Mouse (Mus musculus) liver, postnatal 0 days (tissue): ENCODE results near the gene Lin9. TPM values are rescaled to one million over a fixed set of nuclear protein-coding genes. Genes with fewer than 3 reads are reported as not detected.
A peak's percentile ranks its signal among the peaks of the same experiment; 100 is the strongest.

Experiments
- ATAC-seq: fragments of 200-750 bp; cut with Nextera tagmentation; 2 replicates; pipeline ENCODE4 v1.8.0; 2017; ENCODE audit warnings: mild to moderate bottlenecking, moderate library complexity
- DNase-seq: peaks from one replicate; pipeline ENCODE4 v3.0.0-alpha.2; 2016
- H3K27ac ChIP-seq: fragments of 300-500 bp; sonication (generic); 2 replicates; pipeline ENCODE4 v1.5.1; 2014; ENCODE audit warnings: antibody characterized with exemption, moderate library complexity, mild to moderate bottlenecking, low read depth
- H3K27me3 ChIP-seq: fragments of 300-500 bp; sonication (generic); 2 replicates; pipeline ENCODE4 v1.6.1; 2014; ENCODE audit warnings: low read length, control low read depth, mixed read lengths; ENCODE audit not compliant: insufficient read depth
- H3K36me3 ChIP-seq: fragments of 300-500 bp; sonication (generic); replicated peaks from 2 replicates; pipeline ENCODE4 v1.6.1; 2014; ENCODE audit warnings: mild to moderate bottlenecking, control low read depth, low read length, moderate library complexity, mixed read lengths; ENCODE audit not compliant: insufficient read depth
- H3K4me1 ChIP-seq: fragments of 300-500 bp; sonication (generic); 2 replicates; pipeline ENCODE4 v1.6.1; 2014; ENCODE audit warnings: antibody characterized with exemption, mild to moderate bottlenecking, control low read depth; ENCODE audit not compliant: insufficient read depth
- H3K4me2 ChIP-seq: fragments of 300-500 bp; sonication (generic); 2 replicates; pipeline ENCODE4 v1.6.1; 2014; ENCODE audit warnings: low read depth, mild to moderate bottlenecking, low read length, moderate library complexity, mixed read lengths
- H3K4me3 ChIP-seq: fragments of 300-500 bp; sonication (generic); 2 replicates; pipeline ENCODE4 v1.5.1; 2014; ENCODE audit warnings: low read depth, low read length
- H3K9ac ChIP-seq: fragments of 300-500 bp; sonication (generic); replicated peaks from 2 replicates; pipeline ENCODE4 v1.6.1; 2014; ENCODE audit warnings: mild to moderate bottlenecking, moderate library complexity
- H3K9me3 ChIP-seq: fragments of 300-500 bp; sonication (generic); 2 replicates; pipeline ENCODE4 v1.6.1; 2016; ENCODE audit warnings: mild to moderate bottlenecking, control low read depth, low read length, mixed read lengths
- CTCF ChIP-seq: sonication (generic); IDR thresholded peaks from 2 replicates; pipeline ENCODE4 v1.5.1; 2016; ENCODE audit warnings: antibody characterized with exemption, low read depth
- EP300 ChIP-seq: IDR thresholded peaks from 2 replicates; pipeline ENCODE4 v1.6.1; 2016; ENCODE audit warnings: antibody characterized with exemption, low read depth, mild to moderate bottlenecking
- WGBS: fragments of 180-500 bp; shearing (Covaris S2); extraction: QIAGEN DNeasy Blood & Tissue Kit; methylation state at CpG from one replicate; pipeline ENCODE4 v1.1.7; 2014; ENCODE audit not compliant: insufficient replicate concordance; 5-methylcytosine and 5-hydroxymethylcytosine counted together
- polyA plus RNA-seq: library from polyadenylated mRNA; unstranded; fragments of >200 nt; fragmentation: Nextera tagmentation; extraction: Ambion mirVana; gene quantifications from 2 replicates; pipeline ENCODE4 v1.2.1, GENCODE M21; 2015

Gene Lin9
- polyA plus RNA-seq = 5.2 and 6.4 TPM in 2 replicates

- Histone ChIP-seq H3K9ac (peak within 1 kb of the TSS; percentile 97), H3K4me3 (peak within 1 kb of the TSS; percentile 95), H3K36me3 (no peaks in the 10 kb centered on the region), H3K4me1 (peaks cover 11% of the 10 kb centered on the region), H3K9me3 (no peaks in the 10 kb centered on the region), H3K27me3 (no peaks in the 10 kb centered on the region), H3K4me2 (peak within 1 kb of the TSS; percentile 95), H3K27ac (peak within 1 kb of the TSS; percentile 84)
- DNase-seq = peak; percentile 95
- ATAC-seq = peak; percentile 93
- WGBS = 3% methylated on average over 36 of the region's 47 CpGs
- TF ChIP-seq CTCF = no peak
- TF ChIP-seq EP300 = no peak
Observed at GRCm38 (mm10) chr1:180641137-180641517, at the start of gene Lin9. Gene Lin9 (plus strand): TSS chr1:180641150.

GRCm38 (mm10) chr1:180600578-180600977 is 40.4 kb upstream of the Lin9 start:
- Histone ChIP-seq H3K4me1 (no peaks in the 10 kb centered on the region), H3K4me2 (no peak overlapping the region), H3K36me3 (peaks cover 51% of the 10 kb centered on the region), H3K4me3 (no peak overlapping the region), H3K27ac (no peak overlapping the region), H3K9ac (no peak overlapping the region), H3K27me3 (no peaks in the 10 kb centered on the region), H3K9me3 (no peaks in the 10 kb centered on the region)
- no peak for TF ChIP-seq CTCF
- no peak for TF ChIP-seq EP300
- ATAC-seq (no peak), DNase-seq (no peak)
- 56% methylated on average over 6 of the region's 6 CpGs for WGBS

GRCm38 (mm10) chr1:180601806-180602205 is 39.1 kb upstream of the Lin9 start:
- Histone ChIP-seq H3K4me1 (no peaks in the 10 kb centered on the region), H3K9ac (no peak overlapping the region), H3K27ac (peak overlapping the region; percentile 50; the same call in 1 of the 2 replicates), H3K27me3 (no peaks in the 10 kb centered on the region), H3K36me3 (peaks cover 43% of the 10 kb centered on the region), H3K4me3 (no peak overlapping the region), H3K9me3 (no peaks in the 10 kb centered on the region), H3K4me2 (no peak overlapping the region)
- no peak for TF ChIP-seq EP300
- no peak for TF ChIP-seq CTCF
- 40% methylated on average over 6 of the region's 6 CpGs for WGBS
- ATAC-seq = peak; percentile 44; the same call in 1 of the 2 replicates
- peak; percentile 38 for DNase-seq

DNA sequence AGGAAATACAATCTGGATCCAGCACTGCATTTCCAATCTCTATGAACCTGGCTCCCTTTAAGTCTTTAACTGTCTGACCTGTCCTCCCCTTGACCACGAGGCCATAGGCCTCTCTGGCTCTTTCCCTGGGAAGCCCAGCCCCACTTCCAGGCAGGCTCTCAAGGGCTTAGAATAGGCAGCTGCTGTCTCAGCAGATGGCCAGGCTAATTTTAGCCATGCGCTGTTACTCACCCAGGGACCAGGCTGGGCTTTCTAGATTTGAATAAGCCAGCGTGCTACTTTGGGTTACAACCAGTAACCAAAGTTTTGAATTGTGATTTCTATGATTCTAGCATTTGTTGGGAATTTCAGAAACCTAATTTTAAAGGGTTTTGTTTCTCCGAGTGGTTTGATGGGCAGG is 36.4 kb upstream of the Lin9 start:
- H3K36me3 ChIP-seq = peaks cover 19% of the 10 kb centered on the region
- DNase-seq (no peak), ATAC-seq (no peak)
- WGBS = 66% methylated on average over 4 of the region's 4 CpGs
- no peak overlapping the region for H3K27ac ChIP-seq
- no peaks in the 10 kb centered on the region for H3K9me3 ChIP-seq
- no peak overlapping the region for H3K9ac ChIP-seq
- no peak overlapping the region for H3K4me2 ChIP-seq
- H3K4me3 ChIP-seq = no peak overlapping the region
- no peaks in the 10 kb centered on the region for H3K4me1 ChIP-seq
- H3K27me3 ChIP-seq = no peaks in the 10 kb centered on the region
- TF ChIP-seq EP300 (no peak), CTCF (no peak)

GRCm38 (mm10) chr1:180606106-180606505 is 34.8 kb upstream of the Lin9 start:
- TF ChIP-seq EP300 (no peak), CTCF (no peak)

GRCm38 (mm10) chr1:180606796-180607577 is 34.0 kb upstream of the Lin9 start:
- TF ChIP-seq CTCF = no peak
- no peak for TF ChIP-seq EP300
- Histone ChIP-seq H3K27ac (no peak overlapping the region), H3K4me2 (no peak overlapping the region), H3K27me3 (no peaks in the 10 kb centered on the region), H3K36me3 (peaks cover 5% of the 10 kb centered on the region), H3K4me1 (no peaks in the 10 kb centered on the region), H3K4me3 (no peak overlapping the region), H3K9ac (no peak overlapping the region), H3K9me3 (no peaks in the 10 kb centered on the region)
- WGBS = 68% methylated on average over 10 of the region's 10 CpGs
- DNase-seq = no peak
- ATAC-seq = no peak

More at GRCm38 (mm10) chr1:180606106-180606505, 34.8 kb upstream of the Lin9 start:
- DNase-seq (no peak), ATAC-seq (no peak)
- Histone ChIP-seq H3K9ac (no peak overlapping the region), H3K36me3 (peaks cover 6% of the 10 kb centered on the region), H3K4me3 (no peak overlapping the region), H3K27ac (no peak overlapping the region), H3K4me1 (no peaks in the 10 kb centered on the region), H3K4me2 (no peak overlapping the region), H3K27me3 (no peaks in the 10 kb centered on the region), H3K9me3 (no peaks in the 10 kb centered on the region)
- 41% methylated on average over 3 of the region's 3 CpGs for WGBS
